Mouse (Mus musculus): Measurements from ENCODE around the gene Map3k6. TPM values are rescaled to one million over a fixed set of nuclear protein-coding genes. Genes with fewer than 3 reads are reported as not detected.

Gene Map3k6
- polyA plus RNA-seq, 1 experiment from 2014 or later, result 2.3 TPM

DNA sequence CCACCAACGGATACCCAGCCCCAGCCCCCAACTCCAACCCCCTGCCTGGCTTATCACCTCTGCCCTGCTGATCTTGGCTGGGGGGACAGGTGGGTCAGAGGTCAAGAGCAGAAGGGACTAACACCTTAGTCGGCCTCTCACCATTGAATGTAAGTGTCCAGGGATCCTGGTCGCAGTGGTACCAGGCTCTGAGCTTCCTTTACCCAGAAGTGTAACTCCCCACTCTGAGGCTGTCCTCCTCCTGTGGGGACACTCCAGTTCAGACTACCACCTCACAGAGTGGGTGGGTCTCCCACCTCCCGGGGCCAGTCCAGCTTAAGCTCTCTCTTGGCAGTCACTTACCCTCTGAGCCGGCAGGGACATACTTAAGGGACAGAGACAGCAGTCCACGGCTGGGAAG lies 14.8 kb downstream of the Map3k6 start:
- H3K4me2 ChIP-seq, result no peak overlapping the region
- peaks cover 12% of the 10 kb centered on the region for H3K4me1 ChIP-seq
- peaks cover 78% of the 10 kb centered on the region for H3K27me3 ChIP-seq (replicated peaks)
- no peak overlapping the region for H3K27ac ChIP-seq (replicated peaks)
- H3K4me3 ChIP-seq, result no peak overlapping the region
- ATAC-seq (ENCODE audit: extremely low read depth, insufficient number of reproducible peaks, low FRiP score, low TSS enrichment), result no peak
- 40% methylated on average over 6 of the region's 6 CpGs for WGBS
- H3K36me3 ChIP-seq, result no peaks in the 10 kb centered on the region
- no peak overlapping the region for H3K9ac ChIP-seq
- H3K9me3 ChIP-seq, result no peaks in the 10 kb centered on the region

DNA sequence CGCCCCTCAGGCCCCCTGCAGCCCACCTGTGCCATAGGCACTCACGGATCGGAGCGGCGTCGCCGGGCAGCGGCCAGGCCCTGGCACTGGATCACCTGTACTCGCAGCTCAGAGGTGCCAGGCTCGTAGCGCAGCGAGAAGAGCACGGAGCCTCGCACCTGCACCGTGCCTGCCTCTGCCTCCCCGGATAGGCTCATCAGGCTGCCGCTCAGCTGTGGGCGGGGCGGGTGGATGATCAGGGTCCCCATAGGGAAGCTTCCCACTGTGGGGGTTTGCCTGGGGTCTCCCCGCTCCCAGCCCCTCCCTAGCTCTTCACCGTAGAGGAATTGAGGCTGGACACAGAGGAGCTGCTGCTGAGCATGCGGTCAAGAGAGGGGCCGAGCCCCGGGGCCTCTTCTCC lies 16.2 kb downstream of the Map3k6 start:
- peak overlapping the region; percentile 14; the same call in 1 of the 2 replicates for H3K9ac ChIP-seq
- ATAC-seq (ENCODE audit: extremely low read depth, insufficient number of reproducible peaks, low FRiP score, low TSS enrichment), result no peak
- no peak overlapping the region for H3K27ac ChIP-seq (replicated peaks)
- 0 out of 2 replicates have a peak overlapping the region, but pooled peaks have one; percentile 1 for H3K4me3 ChIP-seq
- peaks cover 67% of the 10 kb centered on the region for H3K27me3 ChIP-seq (replicated peaks)
- H3K4me1 ChIP-seq, result no peaks in the 10 kb centered on the region
- WGBS, result 15% methylated on average over 24 of the region's 24 CpGs
- no peaks in the 10 kb centered on the region for H3K9me3 ChIP-seq
- H3K4me2 ChIP-seq, result peak overlapping the region; percentile 31
- no peaks in the 10 kb centered on the region for H3K36me3 ChIP-seq

DNA sequence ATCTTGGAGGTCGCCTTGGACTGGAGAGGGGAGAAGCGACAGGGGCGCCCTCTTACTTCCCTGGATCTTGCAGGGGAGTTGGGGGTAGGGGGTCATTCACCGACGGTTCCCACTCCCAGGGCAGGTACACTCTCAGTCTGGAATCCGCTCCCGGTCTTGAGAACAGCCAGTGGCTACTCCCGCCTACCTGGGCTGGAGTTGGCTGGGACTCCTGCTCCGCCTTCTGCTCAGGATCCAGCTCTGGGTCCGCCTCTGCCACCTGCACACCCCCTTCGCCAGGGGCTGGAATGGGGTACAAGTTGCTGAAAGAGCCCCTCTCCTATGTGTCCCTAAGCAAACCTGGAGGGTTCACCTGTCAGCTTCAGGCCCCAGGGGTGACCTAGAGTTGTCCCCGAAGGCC lies 16.6 kb downstream of the Map3k6 start:
- peak overlapping the region; percentile 14; the same call in 1 of the 2 replicates for H3K9ac ChIP-seq
- 35% methylated on average over 12 of the region's 12 CpGs for WGBS
- peak overlapping the region; percentile 31 for H3K4me2 ChIP-seq
- no peak overlapping the region for H3K27ac ChIP-seq (replicated peaks)
- no peaks in the 10 kb centered on the region for H3K9me3 ChIP-seq
- no peak for ATAC-seq (ENCODE audit: extremely low read depth, insufficient number of reproducible peaks, low FRiP score, low TSS enrichment)
- H3K27me3 ChIP-seq (replicated peaks), result peaks cover 63% of the 10 kb centered on the region
- H3K4me1 ChIP-seq, result no peaks in the 10 kb centered on the region
- no peaks in the 10 kb centered on the region for H3K36me3 ChIP-seq
- 0 out of 2 replicates have a peak overlapping the region, but pooled peaks have one; percentile 1 for H3K4me3 ChIP-seq

DNA sequence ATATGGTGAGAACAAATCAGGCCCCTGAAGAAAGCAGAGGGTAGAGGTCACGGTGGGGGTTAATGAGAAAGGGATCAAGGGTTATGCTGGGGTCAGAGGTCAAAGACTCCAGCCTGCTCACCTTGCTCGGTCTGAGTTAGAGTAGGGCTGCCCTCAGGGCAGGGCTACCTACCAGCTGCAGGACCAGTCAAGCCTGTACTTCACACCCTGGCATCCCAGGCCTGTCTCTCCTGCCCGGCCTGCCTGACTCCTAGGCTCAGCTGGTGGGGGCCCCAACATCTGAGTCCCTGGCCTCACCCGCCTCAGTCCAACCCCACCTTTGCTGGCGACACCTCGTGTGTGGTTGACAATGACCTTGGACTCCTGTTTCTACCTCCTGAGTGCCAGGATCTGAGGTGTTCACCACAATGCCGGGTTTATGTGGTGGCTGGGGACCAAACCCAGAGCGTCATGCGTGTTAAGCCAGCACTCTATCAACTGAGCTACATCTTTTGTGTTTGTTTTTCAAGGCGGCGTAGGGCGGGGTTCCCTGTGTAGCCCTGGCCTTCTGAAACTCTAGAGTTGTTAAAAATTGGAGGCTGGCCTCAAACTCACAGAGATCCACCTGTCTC lies 17.3 kb downstream of the Map3k6 start:
- Histone ChIP-seq H3K27me3 (replicated peaks) (peaks cover 56% of the 10 kb centered on the region), H3K9ac (no peak overlapping the region), H3K4me2 (no peak overlapping the region), H3K36me3 (no peaks in the 10 kb centered on the region), H3K27ac (replicated peaks) (no peak overlapping the region), H3K4me1 (no peaks in the 10 kb centered on the region), H3K4me3 (no peak overlapping the region), H3K9me3 (no peaks in the 10 kb centered on the region)
- no peak for ATAC-seq (ENCODE audit: extremely low read depth, insufficient number of reproducible peaks, low FRiP score, low TSS enrichment)
- 78% methylated on average over 12 of the region's 12 CpGs for WGBS

DNA sequence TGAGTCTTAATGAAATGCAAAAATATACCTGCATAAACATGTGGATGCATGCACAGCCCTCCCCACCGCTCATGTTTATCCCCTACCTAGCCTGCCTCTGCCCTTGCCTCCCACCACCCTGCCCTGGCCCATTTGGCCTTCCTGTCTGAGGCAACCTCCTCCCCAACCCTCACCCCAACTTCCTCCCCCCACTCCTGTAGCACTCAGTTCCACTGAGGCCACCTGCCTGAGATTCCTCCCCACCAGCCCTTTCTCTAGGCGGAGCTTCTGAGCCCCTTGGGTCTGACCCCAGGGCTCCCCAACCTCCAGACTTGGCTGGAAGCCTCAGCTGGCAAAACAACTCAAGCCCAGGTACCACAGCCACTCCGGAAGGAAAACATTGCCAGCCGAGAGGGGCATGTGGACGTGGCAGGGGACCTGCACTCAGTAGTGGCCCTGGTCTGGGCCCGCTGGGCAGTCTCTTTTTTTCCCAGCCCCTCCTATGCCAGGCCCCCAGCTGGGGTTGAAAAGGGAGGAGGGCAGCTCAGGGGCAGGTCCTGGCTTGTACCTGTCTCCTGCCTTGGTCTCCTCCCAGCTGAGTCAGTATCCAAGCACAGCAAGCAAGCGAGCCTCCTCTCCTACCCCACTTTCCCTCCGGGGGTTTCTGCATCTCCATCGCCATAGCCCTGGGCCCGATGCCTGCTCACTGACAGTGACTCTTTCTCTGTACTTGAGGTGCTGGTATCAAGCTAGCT lies 21.2 kb downstream of the Map3k6 start:
- H3K4me1 ChIP-seq, result no peaks in the 10 kb centered on the region
- 49% methylated on average over 10 of the region's 10 CpGs for WGBS
- H3K4me2 ChIP-seq, result no peak overlapping the region
- H3K27ac ChIP-seq (replicated peaks), result no peak overlapping the region
- H3K9me3 ChIP-seq, result no peaks in the 10 kb centered on the region
- H3K9ac ChIP-seq, result no peak overlapping the region
- ATAC-seq (ENCODE audit: extremely low read depth, insufficient number of reproducible peaks, low FRiP score, low TSS enrichment), result no peak
- peaks cover 18% of the 10 kb centered on the region for H3K27me3 ChIP-seq (replicated peaks)
- H3K4me3 ChIP-seq, result no peak overlapping the region
- H3K36me3 ChIP-seq, result peaks cover 35% of the 10 kb centered on the region

DNA sequence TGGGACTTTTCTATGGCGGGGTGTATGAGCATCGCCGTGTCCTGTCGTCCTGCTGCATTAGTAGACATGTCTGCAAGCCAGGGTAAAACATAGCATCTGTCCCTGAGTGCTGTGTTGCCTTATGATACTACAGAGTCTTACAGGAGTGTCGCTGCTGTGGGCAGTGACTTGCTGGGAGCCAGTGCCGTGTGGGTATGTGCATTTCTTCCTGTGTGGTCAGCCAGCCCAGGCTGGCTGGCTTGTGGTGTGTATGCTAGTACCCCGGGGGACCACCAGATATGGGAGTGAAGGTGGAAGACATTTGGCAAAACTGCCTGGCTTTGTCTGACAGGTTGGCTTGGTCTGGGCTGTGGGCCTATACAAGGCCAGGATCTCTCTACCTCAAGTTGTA lies 21.8 kb downstream of the Map3k6 start:
- no peak overlapping the region for H3K9ac ChIP-seq
- peaks cover 12% of the 10 kb centered on the region for H3K27me3 ChIP-seq (replicated peaks)
- 62% methylated on average over 7 of the region's 7 CpGs for WGBS
- H3K4me3 ChIP-seq, result no peak overlapping the region
- H3K4me2 ChIP-seq, result no peak overlapping the region
- peaks cover 41% of the 10 kb centered on the region for H3K36me3 ChIP-seq
- no peak for ATAC-seq (ENCODE audit: extremely low read depth, insufficient number of reproducible peaks, low FRiP score, low TSS enrichment)
- no peaks in the 10 kb centered on the region for H3K9me3 ChIP-seq
- H3K4me1 ChIP-seq, result no peaks in the 10 kb centered on the region
- H3K27ac ChIP-seq (replicated peaks), result no peak overlapping the region

DNA sequence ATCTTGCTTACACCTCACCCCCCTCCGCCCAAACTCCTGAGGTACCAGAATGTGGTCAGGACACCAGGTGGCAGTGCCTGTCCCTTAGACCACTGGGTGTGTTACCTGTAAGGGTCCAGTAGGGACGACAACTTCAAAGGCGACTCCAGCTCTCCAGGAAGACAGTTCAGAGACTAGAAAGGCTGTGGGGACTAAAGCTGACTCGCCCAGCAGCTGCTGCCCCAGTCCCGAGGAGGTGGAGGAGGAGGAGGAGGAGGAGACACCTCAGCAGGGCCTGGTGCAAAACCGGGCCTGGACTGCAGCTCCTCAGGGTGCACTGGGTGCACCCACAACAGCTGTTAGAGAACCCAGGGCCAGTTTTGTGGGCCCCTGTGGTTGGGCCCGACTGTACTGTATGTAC lies 22.3 kb downstream of the Map3k6 start, which contains the start of gene Sytl1:
Gene Sytl1, minus strand, starts transcription at position 232 of the 400 bp plus-strand sequence.
- Histone ChIP-seq H3K9ac (no peak within 1 kb of the TSS), H3K27ac (replicated peaks) (no peak within 1 kb of the TSS), H3K4me1 (no peaks in the 10 kb centered on the region), H3K9me3 (no peaks in the 10 kb centered on the region), H3K27me3 (replicated peaks) (peaks cover 7% of the 10 kb centered on the region), H3K4me2 (no peak within 1 kb of the TSS), H3K36me3 (peaks cover 46% of the 10 kb centered on the region), H3K4me3 (no peak within 1 kb of the TSS)
- 38% methylated on average over 7 of the region's 7 CpGs for WGBS
- no peak for ATAC-seq (ENCODE audit: extremely low read depth, insufficient number of reproducible peaks, low FRiP score, low TSS enrichment)

DNA sequence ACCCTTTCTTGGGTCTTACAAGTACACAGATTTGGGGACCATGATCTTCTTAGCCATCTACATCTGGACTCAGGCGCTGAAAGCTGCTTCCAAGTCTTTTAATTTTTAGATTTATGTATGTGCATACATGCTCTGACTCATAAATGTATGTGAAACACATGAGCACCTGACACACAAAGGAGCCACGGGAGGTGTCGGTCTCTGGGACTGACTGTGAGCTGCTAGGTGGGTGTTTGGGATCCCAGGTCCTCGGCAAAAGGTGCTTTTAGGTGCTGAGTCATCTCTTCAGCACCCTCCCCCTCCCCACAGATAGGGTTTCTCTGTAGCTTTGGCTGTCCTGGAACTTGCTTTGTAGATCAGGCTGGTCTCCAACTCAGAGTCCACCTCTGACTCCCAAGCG lies 23.1 kb downstream of the Map3k6 start:
- H3K36me3 ChIP-seq, result peaks cover 54% of the 10 kb centered on the region
- 86% methylated on average over 5 of the region's 5 CpGs for WGBS

DNA sequence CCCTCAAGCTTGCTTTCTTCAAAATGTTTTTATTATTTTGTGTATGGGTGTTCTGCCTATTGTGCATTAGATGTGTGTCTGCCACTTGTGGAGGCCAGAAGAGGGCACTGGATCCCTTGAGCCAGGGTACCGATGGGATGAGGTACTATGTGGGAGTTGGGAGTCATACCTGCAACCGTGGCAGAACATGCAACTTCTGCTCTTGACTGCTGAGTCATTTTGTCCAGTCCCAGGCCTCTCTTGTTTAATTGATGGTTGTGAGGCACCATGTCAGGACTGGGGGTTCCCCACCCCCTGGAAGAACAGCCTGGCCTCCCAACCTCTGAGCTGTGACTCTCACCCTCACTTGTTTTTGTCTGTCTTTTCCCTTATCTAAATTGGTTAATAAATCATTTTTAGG lies 23.9 kb downstream of the Map3k6 start:
- no peaks in the 10 kb centered on the region for H3K9me3 ChIP-seq
- 0 out of 2 replicates have a peak, but pooled peaks cover 4% of the 10 kb centered on the region for H3K27me3 ChIP-seq (replicated peaks)
- no peak overlapping the region for H3K4me3 ChIP-seq
- H3K9ac ChIP-seq, result no peak overlapping the region
- peaks cover 62% of the 10 kb centered on the region for H3K36me3 ChIP-seq
- no peak overlapping the region for H3K4me2 ChIP-seq
- no peaks in the 10 kb centered on the region for H3K4me1 ChIP-seq
- 94% methylated on average over 2 of the region's 2 CpGs for WGBS
- no peak overlapping the region for H3K27ac ChIP-seq (replicated peaks)
- ATAC-seq (ENCODE audit: extremely low read depth, insufficient number of reproducible peaks, low FRiP score, low TSS enrichment), result no peak

More for the DNA sequence above, 23.1 kb downstream of the Map3k6 start:
- Histone ChIP-seq H3K27me3 (replicated peaks) (peaks cover 4% of the 10 kb centered on the region; the same call in 1 of the 2 replicates), H3K4me3 (no peak overlapping the region), H3K9me3 (no peaks in the 10 kb centered on the region), H3K9ac (no peak overlapping the region), H3K27ac (replicated peaks) (no peak overlapping the region), H3K4me2 (no peak overlapping the region), H3K4me1 (no peaks in the 10 kb centered on the region)
- no peak for ATAC-seq (ENCODE audit: extremely low read depth, insufficient number of reproducible peaks, low FRiP score, low TSS enrichment)

DNA sequence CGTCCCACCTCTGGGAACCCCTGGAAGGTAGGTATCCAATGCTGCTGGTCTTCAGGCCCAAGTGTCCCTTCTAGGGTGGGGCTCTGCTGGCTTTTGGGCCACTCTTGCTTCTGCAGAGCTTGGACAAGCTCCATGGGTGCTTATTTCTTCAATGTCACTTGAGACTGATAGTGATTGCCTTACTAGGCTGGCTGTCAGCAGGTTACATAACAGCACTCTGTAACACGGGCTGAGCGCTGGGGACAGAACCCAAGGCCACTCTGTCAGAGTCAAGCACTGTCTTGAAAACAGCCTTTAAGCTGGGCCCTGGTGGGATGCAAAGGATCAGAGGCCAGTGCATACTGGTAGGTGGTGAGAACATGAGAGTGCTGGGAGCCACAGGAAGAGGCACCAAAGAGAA lies 24.7 kb downstream of the Map3k6 start:
- ATAC-seq (ENCODE audit: extremely low read depth, insufficient number of reproducible peaks, low FRiP score, low TSS enrichment), result no peak
- peaks cover 70% of the 10 kb centered on the region for H3K36me3 ChIP-seq
- no peaks in the 10 kb centered on the region for H3K9me3 ChIP-seq
- H3K4me3 ChIP-seq, result no peak overlapping the region
- no peak overlapping the region for H3K27ac ChIP-seq (replicated peaks)
- no peak overlapping the region for H3K4me2 ChIP-seq
- H3K9ac ChIP-seq, result no peak overlapping the region
- 0 out of 2 replicates have a peak, but pooled peaks cover 4% of the 10 kb centered on the region for H3K27me3 ChIP-seq (replicated peaks)
- H3K4me1 ChIP-seq, result no peaks in the 10 kb centered on the region
- 88% methylated on average over 3 of the region's 3 CpGs for WGBS

DNA sequence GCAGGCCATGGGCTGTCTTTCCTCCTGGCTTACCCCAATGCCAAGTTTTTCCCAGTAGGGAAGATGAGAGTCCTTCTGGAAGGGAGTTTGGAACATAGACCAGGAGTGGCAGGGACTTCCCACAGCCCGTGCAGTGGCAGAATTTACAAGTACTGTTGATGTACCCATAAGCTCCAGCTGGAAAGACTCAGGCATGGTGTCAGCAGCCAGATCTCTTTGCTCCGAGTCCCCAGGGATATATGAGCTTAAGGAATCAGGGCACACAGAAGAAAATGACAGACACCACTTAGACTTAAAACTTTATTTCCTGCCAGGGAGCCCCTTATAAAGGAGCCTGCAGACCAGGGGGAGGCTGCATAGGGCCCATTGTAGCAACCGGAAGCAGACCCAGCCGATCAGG lies 25.1 kb downstream of the Map3k6 start:
- Histone ChIP-seq H3K27ac (replicated peaks) (no peak overlapping the region), H3K4me2 (no peak overlapping the region), H3K9ac (no peak overlapping the region), H3K9me3 (no peaks in the 10 kb centered on the region), H3K4me1 (no peaks in the 10 kb centered on the region), H3K36me3 (peaks cover 74% of the 10 kb centered on the region), H3K4me3 (no peak overlapping the region), H3K27me3 (replicated peaks) (0 out of 2 replicates have a peak, but pooled peaks cover 4% of the 10 kb centered on the region)
- ATAC-seq (ENCODE audit: extremely low read depth, insufficient number of reproducible peaks, low FRiP score, low TSS enrichment), result no peak
- 85% methylated on average over 4 of the region's 4 CpGs for WGBS
